Mouse (Mus musculus): ENCODE results near the gene St8sia1. TPM values are rescaled to one million over a fixed set of nuclear protein-coding genes. Genes with fewer than 3 reads are reported as not detected.

The St8sia1 gene
- polyA plus RNA-seq, 1 experiment from 2014 or later = 3.7 TPM

DNA sequence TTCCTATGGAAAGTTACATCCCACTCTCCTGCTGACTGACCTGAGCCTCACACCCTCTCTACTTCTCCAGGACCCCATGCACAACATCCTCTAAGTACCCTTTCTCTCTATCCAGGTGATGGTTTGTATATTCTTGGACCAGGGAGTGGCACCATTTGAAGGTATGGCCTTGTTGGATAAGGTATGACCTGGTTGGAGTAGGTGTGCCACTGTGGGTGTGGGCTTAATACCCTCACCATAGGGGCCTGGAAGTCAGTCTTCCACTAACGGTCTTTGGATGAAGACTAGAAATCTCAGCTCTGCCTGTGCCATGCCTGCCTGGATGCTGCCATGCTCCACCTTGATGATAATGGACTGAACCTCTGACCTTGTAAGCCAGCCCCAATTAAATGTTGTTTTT is 125.8 kb downstream of the St8sia1 start:
- ATAC-seq (ENCODE audit: insufficient number of reproducible peaks, low FRiP score) = no peak
- Histone ChIP-seq H3K36me3 (no peaks in the 10 kb centered on the region), H3K4me1 (replicated peaks) (no peaks in the 10 kb centered on the region)

GRCm38 (mm10) chr6:142837326-142837725 is 126.9 kb downstream of the St8sia1 start:
- 64% methylated on average over 9 of the region's 9 CpGs for WGBS
- H3K27me3 ChIP-seq (replicated peaks) = peaks cover 4% of the 10 kb centered on the region; the same call in 1 of the 2 replicates
- no peaks in the 10 kb centered on the region for H3K4me1 ChIP-seq (replicated peaks)
- H3K9me3 ChIP-seq (replicated peaks) = no peaks in the 10 kb centered on the region
- H3K4me2 ChIP-seq = no peak overlapping the region
- no peak for ATAC-seq (ENCODE audit: insufficient number of reproducible peaks, low FRiP score)
- no peak overlapping the region for H3K27ac ChIP-seq (ENCODE audit: poor library complexity, severe bottlenecking)
- no peak overlapping the region for H3K9ac ChIP-seq
- H3K4me3 ChIP-seq = no peak overlapping the region
- H3K36me3 ChIP-seq = no peaks in the 10 kb centered on the region

More for the DNA sequence above, 125.8 kb downstream of the St8sia1 start:
- Histone ChIP-seq H3K4me3 (no peak overlapping the region), H3K9ac (no peak overlapping the region), H3K4me2 (no peak overlapping the region), H3K27me3 (replicated peaks) (peaks cover 4% of the 10 kb centered on the region; the same call in 1 of the 2 replicates), H3K9me3 (replicated peaks) (no peaks in the 10 kb centered on the region), H3K27ac (ENCODE audit: poor library complexity, severe bottlenecking) (no peak overlapping the region)
- WGBS = 100% methylated on average over 1 of the region's 1 CpGs

DNA sequence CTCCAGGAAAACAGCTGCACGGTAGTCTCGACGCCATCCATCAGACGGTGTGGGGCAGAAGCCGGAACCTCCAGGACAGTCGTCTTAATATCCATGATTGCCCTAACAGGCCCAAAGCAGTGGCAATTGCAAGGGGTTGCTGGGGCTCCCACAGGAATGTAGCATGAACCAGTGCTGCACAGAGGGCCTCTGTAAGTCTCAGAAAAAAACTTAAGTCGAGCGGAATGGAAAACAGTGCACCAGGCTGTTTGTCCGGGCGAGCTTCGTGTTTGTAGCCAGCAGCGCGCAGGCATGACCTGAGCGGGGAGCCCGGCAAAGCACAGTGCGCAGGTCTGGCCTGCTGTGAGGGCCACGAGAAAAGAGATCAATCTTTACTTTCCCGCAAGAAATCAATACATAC is 128.5 kb downstream of the St8sia1 start:
- H3K27ac ChIP-seq (ENCODE audit: poor library complexity, severe bottlenecking) = no peak overlapping the region
- ATAC-seq (ENCODE audit: insufficient number of reproducible peaks, low FRiP score) = no peak
- WGBS = 76% methylated on average over 18 of the region's 18 CpGs
- H3K9me3 ChIP-seq (replicated peaks) = no peaks in the 10 kb centered on the region
- peaks cover 4% of the 10 kb centered on the region; the same call in 1 of the 2 replicates for H3K27me3 ChIP-seq (replicated peaks)
- H3K4me2 ChIP-seq = no peak overlapping the region
- H3K9ac ChIP-seq = no peak overlapping the region
- H3K36me3 ChIP-seq = no peaks in the 10 kb centered on the region
- peaks cover 12% of the 10 kb centered on the region for H3K4me1 ChIP-seq (replicated peaks)
- H3K4me3 ChIP-seq = no peak overlapping the region

DNA sequence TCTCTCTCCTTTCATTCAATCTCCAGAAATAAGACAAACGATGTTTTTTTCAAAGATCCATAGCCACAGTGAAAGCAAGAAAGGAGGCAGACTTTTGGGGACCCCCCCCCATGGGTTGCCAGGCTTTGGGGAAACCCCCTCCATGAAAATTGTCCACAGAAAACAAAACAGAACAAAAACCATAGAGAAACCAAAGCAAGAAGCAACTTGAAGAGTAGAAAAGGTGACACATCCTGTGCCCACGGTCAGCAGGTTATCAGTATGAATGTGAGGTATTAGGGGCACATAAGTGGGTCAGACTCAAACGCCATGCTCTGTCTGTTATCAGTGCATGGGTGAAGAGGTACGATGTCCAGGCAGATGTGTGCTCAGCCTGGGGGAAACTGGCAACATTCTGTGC is 129.3 kb downstream of the St8sia1 start:
- no peak for ATAC-seq (ENCODE audit: insufficient number of reproducible peaks, low FRiP score)
- peaks cover 12% of the 10 kb centered on the region for H3K4me1 ChIP-seq (replicated peaks)
- 32% methylated on average over 4 of the region's 4 CpGs for WGBS
- H3K9me3 ChIP-seq (replicated peaks) = no peaks in the 10 kb centered on the region
- H3K27ac ChIP-seq (ENCODE audit: poor library complexity, severe bottlenecking) = no peak overlapping the region
- no peak overlapping the region for H3K4me2 ChIP-seq
- H3K4me3 ChIP-seq = no peak overlapping the region
- H3K9ac ChIP-seq = no peak overlapping the region
- peaks cover 7% of the 10 kb centered on the region for H3K27me3 ChIP-seq (replicated peaks)
- no peaks in the 10 kb centered on the region for H3K36me3 ChIP-seq

- no peak overlapping the region for H3K9ac ChIP-seq
- H3K4me2 ChIP-seq = no peak overlapping the region
- no peaks in the 10 kb centered on the region for H3K9me3 ChIP-seq (replicated peaks)
- H3K4me1 ChIP-seq (replicated peaks) = peaks cover 12% of the 10 kb centered on the region
- H3K4me3 ChIP-seq = no peak overlapping the region
- no peak for ATAC-seq (ENCODE audit: insufficient number of reproducible peaks, low FRiP score)
- no peak overlapping the region for H3K27ac ChIP-seq (ENCODE audit: poor library complexity, severe bottlenecking)
- no peaks in the 10 kb centered on the region for H3K36me3 ChIP-seq
- WGBS = 52% methylated on average over 3 of the region's 3 CpGs
- H3K27me3 ChIP-seq (replicated peaks) = peaks cover 11% of the 10 kb centered on the region
Measured at GRCm38 (mm10) chr6:142831706-142832105, 132.5 kb downstream of the St8sia1 start.

GRCm38 (mm10) chr6:142831243-142831642 is 133.0 kb downstream of the St8sia1 start:
- ATAC-seq (ENCODE audit: insufficient number of reproducible peaks, low FRiP score) = peak; percentile 77
- H3K36me3 ChIP-seq = no peaks in the 10 kb centered on the region
- H3K27ac ChIP-seq (ENCODE audit: poor library complexity, severe bottlenecking) = no peak overlapping the region
- no peak overlapping the region for H3K9ac ChIP-seq
- H3K4me1 ChIP-seq (replicated peaks) = peaks cover 12% of the 10 kb centered on the region
- no peak overlapping the region for H3K4me3 ChIP-seq
- peaks cover 11% of the 10 kb centered on the region for H3K27me3 ChIP-seq (replicated peaks)
- 3% methylated on average over 8 of the region's 8 CpGs for WGBS
- no peaks in the 10 kb centered on the region for H3K9me3 ChIP-seq (replicated peaks)
- no peak overlapping the region for H3K4me2 ChIP-seq

DNA sequence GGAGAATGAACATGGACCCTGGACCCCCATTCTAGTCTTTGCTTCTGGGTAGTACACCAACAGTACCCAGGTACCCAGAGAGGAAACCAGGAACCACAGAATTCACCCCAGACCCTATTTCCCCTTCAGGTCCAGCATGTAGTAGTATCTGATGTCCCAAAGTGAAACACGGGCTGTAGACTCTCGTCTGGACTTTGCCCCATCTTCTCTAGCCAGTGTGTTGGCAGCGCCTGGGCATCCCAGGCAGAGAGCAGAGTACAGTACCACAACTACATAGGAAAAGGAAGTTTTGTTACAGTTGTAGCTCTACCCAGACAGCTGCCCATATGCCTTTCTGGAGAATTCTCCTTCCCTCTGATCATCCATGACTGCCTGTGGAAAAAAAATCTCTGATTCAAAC is 134.0 kb downstream of the St8sia1 start:
- no peaks in the 10 kb centered on the region for H3K36me3 ChIP-seq
- WGBS = 89% methylated on average over 3 of the region's 3 CpGs
- no peak overlapping the region for H3K9ac ChIP-seq
- no peak overlapping the region for H3K4me3 ChIP-seq
- no peak overlapping the region for H3K4me2 ChIP-seq
- no peaks in the 10 kb centered on the region for H3K9me3 ChIP-seq (replicated peaks)
- H3K27ac ChIP-seq (ENCODE audit: poor library complexity, severe bottlenecking) = no peak overlapping the region
- peaks cover 12% of the 10 kb centered on the region for H3K4me1 ChIP-seq (replicated peaks)
- H3K27me3 ChIP-seq (replicated peaks) = peaks cover 11% of the 10 kb centered on the region
- ATAC-seq (ENCODE audit: insufficient number of reproducible peaks, low FRiP score) = no peak

DNA sequence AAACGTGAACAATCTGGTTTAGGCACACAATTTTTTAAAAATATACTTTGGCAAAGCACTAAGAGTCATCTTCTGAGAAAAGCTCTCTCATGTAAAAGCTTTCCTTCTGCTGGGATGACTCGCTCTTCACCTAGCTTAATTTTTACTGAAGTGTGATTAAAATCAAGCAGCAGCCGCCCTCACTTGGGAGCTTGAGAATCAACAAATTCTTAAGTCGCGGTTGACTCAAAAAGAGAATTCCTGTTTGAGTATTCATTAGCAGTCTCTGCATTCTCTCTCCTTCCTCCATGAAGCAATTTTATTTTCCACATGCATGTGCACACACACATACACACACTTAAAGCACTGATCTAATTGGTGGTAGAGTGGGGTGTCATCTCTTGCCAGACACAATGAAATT is 138.8 kb downstream of the St8sia1 start:
- 76% methylated on average over 5 of the region's 5 CpGs for WGBS
- Histone ChIP-seq H3K4me1 (replicated peaks) (no peaks in the 10 kb centered on the region), H3K9ac (no peak overlapping the region), H3K27ac (ENCODE audit: poor library complexity, severe bottlenecking) (no peak overlapping the region), H3K27me3 (replicated peaks) (peaks cover 7% of the 10 kb centered on the region), H3K4me3 (no peak overlapping the region), H3K4me2 (no peak overlapping the region), H3K36me3 (no peaks in the 10 kb centered on the region), H3K9me3 (replicated peaks) (no peaks in the 10 kb centered on the region)
- no peak for ATAC-seq (ENCODE audit: insufficient number of reproducible peaks, low FRiP score)

GRCm38 (mm10) chr6:142823008-142823787 is 141.1 kb downstream of the St8sia1 start:
- Histone ChIP-seq H3K9ac (no peak overlapping the region), H3K36me3 (no peaks in the 10 kb centered on the region), H3K4me3 (no peak overlapping the region), H3K9me3 (replicated peaks) (no peaks in the 10 kb centered on the region), H3K4me1 (replicated peaks) (no peaks in the 10 kb centered on the region), H3K4me2 (no peak overlapping the region), H3K27me3 (replicated peaks) (no peaks in the 10 kb centered on the region), H3K27ac (ENCODE audit: poor library complexity, severe bottlenecking) (no peak overlapping the region)
- ATAC-seq (ENCODE audit: insufficient number of reproducible peaks, low FRiP score) = no peak
- 58% methylated on average over 5 of the region's 5 CpGs for WGBS

- no peak for ATAC-seq (ENCODE audit: insufficient number of reproducible peaks, low FRiP score)
Measured at GRCm38 (mm10) chr6:142818306-142818705, 145.9 kb downstream of the St8sia1 start.

GRCm38 (mm10) chr6:142815513-142815912 is 148.7 kb downstream of the St8sia1 start:
- Histone ChIP-seq H3K27ac (ENCODE audit: poor library complexity, severe bottlenecking) (no peak overlapping the region), H3K36me3 (no peaks in the 10 kb centered on the region), H3K4me2 (no peak overlapping the region), H3K27me3 (replicated peaks) (no peaks in the 10 kb centered on the region), H3K9me3 (replicated peaks) (no peaks in the 10 kb centered on the region), H3K9ac (no peak overlapping the region), H3K4me1 (replicated peaks) (no peaks in the 10 kb centered on the region), H3K4me3 (no peak overlapping the region)
- ATAC-seq (ENCODE audit: insufficient number of reproducible peaks, low FRiP score) = no peak
- 74% methylated on average over 3 of the region's 3 CpGs for WGBS

More at GRCm38 (mm10) chr6:142818306-142818705, 145.9 kb downstream of the St8sia1 start:
- H3K4me2 ChIP-seq = no peak overlapping the region
- H3K9ac ChIP-seq = no peak overlapping the region
- 91% methylated on average over 10 of the region's 10 CpGs for WGBS
- no peaks in the 10 kb centered on the region for H3K4me1 ChIP-seq (replicated peaks)
- H3K27ac ChIP-seq (ENCODE audit: poor library complexity, severe bottlenecking) = no peak overlapping the region
- H3K27me3 ChIP-seq (replicated peaks) = no peaks in the 10 kb centered on the region
- no peaks in the 10 kb centered on the region for H3K36me3 ChIP-seq
- H3K4me3 ChIP-seq = no peak overlapping the region
- no peaks in the 10 kb centered on the region for H3K9me3 ChIP-seq (replicated peaks)

Data from heart, embryonic 12.5 days (tissue).